Mouse (Mus musculus) stomach, embryonic 14.5 days (tissue): ENCODE results near the gene Otub1. TPM values are rescaled to one million over a fixed set of nuclear protein-coding genes. Genes with fewer than 3 reads are reported as not detected.

Experiments
- ATAC-seq: fragments of 200-750 bp; cut with Nextera tagmentation; 2 replicates; pipeline ENCODE4 v1.8.0; 2017; ENCODE audit warnings: low read depth, moderate TSS enrichment; ENCODE audit not compliant: insufficient number of reproducible peaks, insufficient read depth, low FRiP score
- H3K27ac ChIP-seq: fragments of 300-500 bp; sonication (generic); 2 replicates; pipeline ENCODE4 v1.5.1; 2014; ENCODE audit warnings: mild to moderate bottlenecking, low read length, moderate library complexity, mixed read lengths
- H3K27me3 ChIP-seq: fragments of 300-500 bp; sonication (generic); 2 replicates; pipeline ENCODE4 v1.6.1; 2014; ENCODE audit warnings: low read length, control low read depth, mixed read lengths; ENCODE audit not compliant: control insufficient read depth, insufficient read depth
- H3K36me3 ChIP-seq: fragments of 300-500 bp; sonication (generic); 2 replicates; pipeline ENCODE4 v1.6.1; 2014; ENCODE audit warnings: mild to moderate bottlenecking, control low read depth, low read length, moderate library complexity, mixed read lengths; ENCODE audit not compliant: control insufficient read depth, insufficient read depth
- H3K4me1 ChIP-seq: fragments of 300-500 bp; sonication (generic); 2 replicates; pipeline ENCODE4 v1.6.1; 2014; ENCODE audit warnings: low read length, control low read depth, mixed read lengths; ENCODE audit not compliant: control insufficient read depth, insufficient read depth
- H3K4me2 ChIP-seq: fragments of 300-500 bp; sonication (generic); replicated peaks from 2 replicates; pipeline ENCODE4 v1.6.1; 2014; ENCODE audit warnings: low read depth, low read length, control low read depth
- H3K4me3 ChIP-seq: fragments of 300-500 bp; sonication (generic); 2 replicates; pipeline ENCODE4 v1.5.1; 2014; ENCODE audit warnings: low read depth, low read length, control low read depth
- H3K9ac ChIP-seq: fragments of 300-500 bp; sonication (generic); replicated peaks from 2 replicates; pipeline ENCODE4 v1.6.1; 2014; ENCODE audit warnings: low read depth, mild to moderate bottlenecking, control low read depth, low read length, moderate library complexity, mixed read lengths
- H3K9me3 ChIP-seq: fragments of 300-500 bp; sonication (generic); 2 replicates; pipeline ENCODE4 v1.6.1; 2016; ENCODE audit warnings: low read depth, low read length, control low read depth; ENCODE audit not compliant: control insufficient read depth
- WGBS: fragments of 180-500 bp; shearing (Covaris S2); extraction: QIAGEN DNeasy Blood & Tissue Kit; methylation state at CpG from one replicate; pipeline ENCODE4 v1.1.7; 2014; 5-methylcytosine and 5-hydroxymethylcytosine counted together
- polyA plus RNA-seq: library from polyadenylated mRNA; unstranded; fragments of >200 nt; fragmentation: Nextera tagmentation; extraction: Ambion mirVana; gene quantifications from 2 replicates; pipeline ENCODE4 v1.2.1, GENCODE M21; 2014

Gene Otub1
- polyA plus RNA-seq, 1 experiment from 2014 or later: 238 TPM

GRCm38 (mm10) chr19:7234537-7235221, 28.6 kb upstream of the Otub1 start:
- Histone ChIP-seq H3K4me2 (no peak overlapping the region), H3K36me3 (peaks cover 25% of the 10 kb centered on the region), H3K27me3 (no peaks in the 10 kb centered on the region), H3K4me1 (peaks cover 4% of the 10 kb centered on the region; the same call in 1 of the 2 replicates), H3K9ac (no peak overlapping the region), H3K27ac (no peak overlapping the region), H3K9me3 (no peaks in the 10 kb centered on the region), H3K4me3 (no peak overlapping the region)
- peak; percentile 69; the same call in 1 of the 2 replicates for ATAC-seq
- 55% methylated on average over 8 of the region's 8 CpGs for WGBS

GRCm38 (mm10) chr19:7226511-7226914, 20.4 kb upstream of the Otub1 start:
- H3K9ac ChIP-seq: no peak overlapping the region
- H3K4me3 ChIP-seq: no peak overlapping the region
- no peaks in the 10 kb centered on the region for H3K4me1 ChIP-seq
- no peak overlapping the region for H3K4me2 ChIP-seq
- H3K9me3 ChIP-seq: no peaks in the 10 kb centered on the region
- H3K27me3 ChIP-seq: no peaks in the 10 kb centered on the region
- 68% methylated on average over 6 of the region's 6 CpGs for WGBS
- ATAC-seq: peak; percentile 51; the same call in 1 of the 2 replicates
- peaks cover 40% of the 10 kb centered on the region for H3K36me3 ChIP-seq
- no peak overlapping the region for H3K27ac ChIP-seq

DNA sequence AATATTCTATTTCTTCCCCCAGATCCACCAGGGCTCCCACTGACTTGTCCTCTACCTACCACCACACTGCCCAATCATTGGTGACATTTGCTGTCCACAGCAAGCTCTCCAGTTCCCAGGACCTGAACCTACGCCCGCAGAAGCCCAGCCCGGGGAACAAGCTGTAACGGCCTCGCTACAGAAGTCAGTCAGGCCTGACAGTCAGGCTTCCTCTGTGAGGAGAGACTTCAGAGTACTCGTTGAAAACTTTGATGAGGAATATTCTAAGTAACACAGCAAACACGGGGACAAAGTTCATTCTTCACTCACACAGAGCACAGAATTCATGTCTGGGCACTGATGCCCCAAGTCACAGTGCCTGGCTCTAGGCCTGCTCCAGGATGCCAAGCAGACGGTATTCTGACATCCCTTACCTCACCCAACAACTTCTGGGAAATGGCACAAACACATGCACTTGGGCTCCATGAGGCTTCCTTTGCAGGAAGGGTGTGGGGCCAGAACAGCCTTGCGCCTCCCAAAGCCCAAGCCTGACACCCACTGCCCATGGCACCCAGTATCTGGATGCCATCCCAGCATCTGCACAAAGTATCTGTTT, 19.1 kb upstream of the Otub1 start:
- no peaks in the 10 kb centered on the region for H3K4me1 ChIP-seq
- peaks cover 31% of the 10 kb centered on the region for H3K36me3 ChIP-seq
- H3K9me3 ChIP-seq: no peaks in the 10 kb centered on the region
- H3K27ac ChIP-seq: no peak overlapping the region
- H3K27me3 ChIP-seq: no peaks in the 10 kb centered on the region
- ATAC-seq: no peak
- no peak overlapping the region for H3K9ac ChIP-seq
- no peak overlapping the region for H3K4me3 ChIP-seq
- no peak overlapping the region for H3K4me2 ChIP-seq
- WGBS: 86% methylated on average over 9 of the region's 9 CpGs

DNA sequence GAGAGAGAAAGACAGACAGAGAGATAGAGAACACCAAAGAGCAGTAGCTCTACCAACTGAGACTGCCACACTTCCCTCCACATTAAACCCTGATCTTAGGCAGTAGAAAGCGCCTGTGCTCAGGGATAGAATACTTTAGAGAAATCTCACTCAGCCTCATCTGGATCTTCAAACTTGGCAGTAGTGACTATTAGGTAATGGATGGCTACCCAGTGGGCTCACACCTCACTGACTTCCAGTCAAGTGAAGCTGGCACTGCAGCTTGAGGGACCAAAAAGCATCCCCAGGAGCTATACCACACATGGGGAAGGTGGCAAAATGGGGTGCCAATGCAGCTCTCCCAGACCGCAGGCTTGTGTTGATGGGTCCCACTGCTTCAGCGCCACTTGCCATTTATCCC, 18.1 kb upstream of the Otub1 start:
- H3K27me3 ChIP-seq: no peaks in the 10 kb centered on the region
- 92% methylated on average over 3 of the region's 3 CpGs for WGBS
- no peak overlapping the region for H3K4me2 ChIP-seq
- H3K9me3 ChIP-seq: no peaks in the 10 kb centered on the region
- H3K27ac ChIP-seq: no peak overlapping the region
- H3K4me1 ChIP-seq: no peaks in the 10 kb centered on the region
- no peak for ATAC-seq
- no peak overlapping the region for H3K4me3 ChIP-seq
- no peak overlapping the region for H3K9ac ChIP-seq
- H3K36me3 ChIP-seq: peaks cover 23% of the 10 kb centered on the region

GRCm38 (mm10) chr19:7223488-7223887, 17.4 kb upstream of the Otub1 start:
- H3K27me3 ChIP-seq: no peaks in the 10 kb centered on the region

GRCm38 (mm10) chr19:7222196-7222595, 16.1 kb upstream of the Otub1 start:
- no peak for ATAC-seq
- H3K9me3 ChIP-seq: no peaks in the 10 kb centered on the region
- no peak overlapping the region for H3K4me3 ChIP-seq
- 84% methylated on average over 6 of the region's 6 CpGs for WGBS
- H3K4me2 ChIP-seq: no peak overlapping the region
- no peaks in the 10 kb centered on the region for H3K27me3 ChIP-seq
- peaks cover 6% of the 10 kb centered on the region; the same call in 1 of the 2 replicates for H3K36me3 ChIP-seq
- 0 out of 2 replicates have a peak, but pooled peaks cover 4% of the 10 kb centered on the region for H3K4me1 ChIP-seq
- H3K27ac ChIP-seq: no peak overlapping the region
- H3K9ac ChIP-seq: no peak overlapping the region

More at GRCm38 (mm10) chr19:7223488-7223887, 17.4 kb upstream of the Otub1 start:
- Histone ChIP-seq H3K27ac (no peak overlapping the region), H3K9me3 (no peaks in the 10 kb centered on the region), H3K4me2 (no peak overlapping the region), H3K9ac (no peak overlapping the region), H3K36me3 (peaks cover 18% of the 10 kb centered on the region), H3K4me3 (no peak overlapping the region), H3K4me1 (no peaks in the 10 kb centered on the region)
- ATAC-seq: no peak

DNA sequence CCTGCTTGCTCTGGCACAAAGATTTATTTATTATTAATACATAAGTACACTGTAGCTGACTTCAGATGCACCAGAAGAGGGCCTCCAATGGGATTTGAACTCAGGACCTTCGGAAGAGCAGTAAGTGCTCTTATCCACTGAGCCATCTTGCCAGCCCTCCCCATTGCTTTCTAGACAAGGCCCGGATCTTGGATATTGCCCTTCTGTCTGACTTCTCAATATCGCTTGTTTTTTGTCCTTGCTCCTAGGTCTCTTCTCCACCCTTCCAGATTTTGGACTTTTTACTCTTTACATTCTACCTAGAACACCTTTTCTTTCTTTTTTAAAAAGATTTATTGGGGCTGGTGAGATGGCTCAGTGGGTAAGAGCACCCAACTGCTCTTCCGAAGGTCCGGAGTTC, 12.6 kb upstream of the Otub1 start:
- Histone ChIP-seq H3K4me3 (no peak overlapping the region), H3K4me2 (no peak overlapping the region), H3K4me1 (peaks cover 21% of the 10 kb centered on the region), H3K27me3 (no peaks in the 10 kb centered on the region), H3K36me3 (peaks cover 18% of the 10 kb centered on the region), H3K27ac (no peak overlapping the region), H3K9ac (no peak overlapping the region), H3K9me3 (no peaks in the 10 kb centered on the region)
- 93% methylated on average over 5 of the region's 5 CpGs for WGBS
- ATAC-seq: no peak

GRCm38 (mm10) chr19:7217926-7218267, 11.8 kb upstream of the Otub1 start:
- H3K4me1 ChIP-seq: peaks cover 21% of the 10 kb centered on the region
- no peaks in the 10 kb centered on the region for H3K9me3 ChIP-seq
- peaks cover 19% of the 10 kb centered on the region for H3K36me3 ChIP-seq
- H3K27me3 ChIP-seq: no peaks in the 10 kb centered on the region
- WGBS: 8% methylated on average over 6 of the region's 6 CpGs
- H3K9ac ChIP-seq: no peak overlapping the region
- H3K27ac ChIP-seq: no peak overlapping the region
- no peak for ATAC-seq
- H3K4me2 ChIP-seq: peak overlapping the region; percentile 42
- H3K4me3 ChIP-seq: peak overlapping the region; percentile 65
